In the genomic region with DNA sequence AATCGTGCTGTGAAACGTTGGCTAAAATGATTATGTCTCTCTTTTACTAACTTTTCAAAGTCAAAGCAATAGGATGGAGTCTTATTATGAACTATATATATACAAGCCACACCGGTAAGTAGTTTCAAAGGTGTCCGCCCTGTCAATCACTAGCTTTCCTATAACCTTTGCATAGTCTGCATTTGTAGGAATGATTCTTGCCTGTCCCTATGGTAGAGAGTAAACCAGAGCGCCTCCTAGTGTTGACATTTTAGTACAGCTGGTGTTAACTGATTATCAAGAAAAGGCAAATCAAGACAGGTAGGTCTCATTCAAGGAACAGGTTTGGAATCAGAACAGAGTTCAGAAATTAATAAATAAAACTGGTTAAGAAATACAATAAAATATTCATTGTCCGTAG, we compare ENCODE assay signal across 9 mouse cellular contexts. TPM values are rescaled to one million over a fixed set of nuclear protein-coding genes. Genes with fewer than 3 reads are reported as not detected.
DNase-seq lines count a peak whose midpoint lies in the region; ATAC-seq and TF ChIP-seq lines count a peak whose summit lies in the region.
"Had no signal": no experiment of that assay in that cellular context is flagged by ENCODE, and none has a peak within 500 bp of the region (broad histone marks: within the 10 kb centered on the region; RNA-seq: fewer than 3 reads in every experiment).

No protein-coding gene starts in this region.

- TF ChIP-seq POLR2A in cerebellum, adult 2 months (IDR thresholded peaks at IDR 0.05; ENCODE audit: borderline replicate concordance, insufficient read depth, low read length): no peak

- no peaks in the 10 kb centered on the region for H3K4me1 ChIP-seq in cerebellum, adult 2 months (ENCODE audit: control insufficient read depth, insufficient read depth, low read length)
- no peaks in the 10 kb centered on the region; a peak in 1 of 4 replicates for H3K4me1 ChIP-seq in liver, embryonic 14.5 days (replicated peaks; ENCODE audit: control insufficient read depth in 2 of 2, insufficient read depth in 2 of 2, low read length in 1 of 2)
- no peaks in the 10 kb centered on the region for H3K4me1 ChIP-seq in liver, embryonic 12.5 days
- no peaks in the 10 kb centered on the region for H3K4me1 ChIP-seq in lung, postnatal 0 days (ENCODE audit: insufficient read depth, low read depth, low read length)
- H3K4me1 ChIP-seq: liver, embryonic 13.5 days had no signal

- H3K9me3 ChIP-seq in liver, embryonic 14.5 days (ENCODE audit: control insufficient read depth, low read length): no peaks in the 10 kb centered on the region
- no peaks in the 10 kb centered on the region for H3K9me3 ChIP-seq in liver, embryonic 12.5 days (replicated peaks)
- no peaks in the 10 kb centered on the region for H3K9me3 ChIP-seq in lung, postnatal 0 days (ENCODE audit: low read length)
- H3K9me3 ChIP-seq: liver, embryonic 13.5 days had no signal

- DNase-seq in cerebellum, adult 2 months: peak in 1 of 2 experiments; percentile 15
- DNase-seq in liver, embryonic 14.5 days (ENCODE audit: low read depth in 3 of 3, low spot score in 3 of 3): peak in 1 of 3 experiments; percentile 1
- DNase-seq in cerebellum, adult 9-10 months: peak; percentile 31
- peak; percentile 53 for DNase-seq in lung, postnatal 0 days (ENCODE audit: low spot score)
- DNase-seq in frontal cortex, postnatal 14 days (ENCODE audit: low spot score in 2 of 2): no peak
- DNase-seq in right cerebral cortex, adult 2 months (ENCODE audit: low spot score in 2 of 2): no peak
- DNase-seq: liver, embryonic 13.5 days had no signal

- no peak overlapping the region for H3K4me2 ChIP-seq in liver, embryonic 14.5 days (ENCODE audit: low read depth)
- H3K4me2 ChIP-seq in liver, embryonic 12.5 days: no peak overlapping the region
- no peak overlapping the region for H3K4me2 ChIP-seq in lung, postnatal 0 days (replicated peaks; ENCODE audit: low read depth, low read length)
- H3K4me2 ChIP-seq: liver, embryonic 13.5 days had no signal

- TF ChIP-seq EP300 in liver, embryonic 14.5 days (IDR thresholded peaks at IDR 0.05; ENCODE audit: low read depth): no peak
- TF ChIP-seq EP300 in lung, postnatal 0 days (IDR thresholded peaks at IDR 0.05): no peak

- no peak overlapping the region for H3K9ac ChIP-seq in liver, embryonic 14.5 days (replicated peaks)
- H3K9ac ChIP-seq in liver, embryonic 12.5 days: no peak overlapping the region
- H3K9ac ChIP-seq in lung, postnatal 0 days (replicated peaks; ENCODE audit: low read depth): no peak overlapping the region
- H3K9ac ChIP-seq: liver, embryonic 13.5 days had no signal

- no peaks in the 10 kb centered on the region for H3K27me3 ChIP-seq in cerebellum, adult 2 months (ENCODE audit: control insufficient read depth, insufficient read depth, low read length)
- H3K27me3 ChIP-seq in liver, embryonic 14.5 days (ENCODE audit: control insufficient read depth, insufficient read depth, low read length): no peaks in the 10 kb centered on the region
- no peaks in the 10 kb centered on the region for H3K27me3 ChIP-seq in liver, embryonic 12.5 days (replicated peaks)
- no peaks in the 10 kb centered on the region for H3K27me3 ChIP-seq in lung, postnatal 0 days (replicated peaks; ENCODE audit: insufficient read depth, low read length)
- H3K27me3 ChIP-seq: liver, embryonic 13.5 days had no signal

- peak; percentile 21; the same call in 1 of the 2 replicates for TF ChIP-seq CTCF in cerebellum, adult 2 months (IDR thresholded peaks at IDR 0.05; ENCODE audit: borderline replicate concordance, insufficient read depth, low read depth, low read length)
- peak; percentile 32; the same call in 1 of the 2 replicates for TF ChIP-seq CTCF in liver, embryonic 14.5 days (IDR thresholded peaks at IDR 0.05; ENCODE audit: low read depth)
- TF ChIP-seq CTCF in lung, postnatal 0 days (IDR thresholded peaks at IDR 0.05): peak; percentile 74

- H3K27ac ChIP-seq in cerebellum, adult 2 months (ENCODE audit: insufficient read depth, low read length): no peak overlapping the region
- no peak overlapping the region for H3K27ac ChIP-seq in liver, embryonic 14.5 days
- H3K27ac ChIP-seq in liver, embryonic 12.5 days: no peak overlapping the region
- no peak overlapping the region for H3K27ac ChIP-seq in lung, postnatal 0 days (ENCODE audit: low read length)
- H3K27ac ChIP-seq: liver, embryonic 13.5 days had no signal

- no peak for ATAC-seq in cerebellum, adult (ENCODE audit: insufficient number of reproducible peaks, low FRiP score, low TSS enrichment)
- ATAC-seq in liver, embryonic 14.5 days (ENCODE audit: insufficient read depth): no peak
- no peak for ATAC-seq in liver, embryonic 12.5 days
- no peak for ATAC-seq in lung, postnatal 0 days

- H3K36me3 ChIP-seq in liver, embryonic 14.5 days (replicated peaks; ENCODE audit: control insufficient read depth, insufficient read depth, low read depth): no peaks in the 10 kb centered on the region
- H3K36me3 ChIP-seq in liver, embryonic 12.5 days: no peaks in the 10 kb centered on the region
- H3K36me3 ChIP-seq in lung, postnatal 0 days (ENCODE audit: insufficient read depth, low read length): no peaks in the 10 kb centered on the region
- H3K36me3 ChIP-seq: liver, embryonic 13.5 days had no signal

- H3K4me3 ChIP-seq in cerebellum, adult 2 months (replicated peaks; ENCODE audit: insufficient read depth, low read depth, low read length): no peak overlapping the region
- no peak overlapping the region for H3K4me3 ChIP-seq in liver, embryonic 14.5 days (ENCODE audit: insufficient read depth in 1 of 2, low read depth in 2 of 2, low read length in 2 of 2)
- H3K4me3 ChIP-seq in liver, embryonic 12.5 days: no peak overlapping the region
- H3K4me3 ChIP-seq in lung, postnatal 0 days (ENCODE audit: low read depth, low read length): no peak overlapping the region
- H3K4me3 ChIP-seq: liver, embryonic 13.5 days had no signal

- WGBS in cerebellum, adult 2 months: 57% methylated on average over 6 of the region's 6 CpGs
- WGBS in liver, embryonic 14.5 days (ENCODE audit: insufficient replicate concordance): 40% methylated on average over 6 of the region's 6 CpGs
- 49% methylated on average over 6 of the region's 6 CpGs for WGBS in liver, embryonic 12.5 days (ENCODE audit: insufficient replicate concordance)
- WGBS in lung, postnatal 0 days: 60% methylated on average over 6 of the region's 6 CpGs

RNA-seq across cellular contexts. Expression of gene Cldn8, which starts 20.5 kb away (rescaled TPM):
- polyA plus RNA-seq in cerebellum, adult 2 months (2012; rRNA removed): not detected in 2 replicates
- polyA plus RNA-seq in liver, embryonic 14.5 days (2012; rRNA removed): 0.02 and 0.15 TPM in 2 replicates
- polyA plus RNA-seq in liver, embryonic 14.5 days (2014; fragmentation: Nextera tagmentation; extraction: Ambion mirVana): 0.05 and 0.06 TPM in 2 replicates
- not detected in 2 replicates for polyA plus RNA-seq in liver, embryonic 12.5 days (2016; fragmentation: Nextera tagmentation; extraction: Ambion mirVana)
- polyA plus RNA-seq in lung, postnatal 0 days (2015; fragmentation: Nextera tagmentation; extraction: Ambion mirVana): 2.1 and 2.3 TPM in 2 replicates
- polyA plus RNA-seq: liver, embryonic 13.5 days had no signal

RNA-seq across cellular contexts. Expression of gene Cldn17, which starts 35.7 kb away (rescaled TPM):
- polyA plus RNA-seq in cerebellum, adult 2 months (2012; rRNA removed): 0.08 and 0.14 TPM in 2 replicates
- not detected in 2 replicates for polyA plus RNA-seq in liver, embryonic 14.5 days (2012; rRNA removed)
- polyA plus RNA-seq in liver, embryonic 14.5 days (2014; fragmentation: Nextera tagmentation; extraction: Ambion mirVana): not detected in 2 replicates
- not detected in 2 replicates for polyA plus RNA-seq in liver, embryonic 12.5 days (2016; fragmentation: Nextera tagmentation; extraction: Ambion mirVana)
- polyA plus RNA-seq in lung, postnatal 0 days (2015; fragmentation: Nextera tagmentation; extraction: Ambion mirVana): not detected in 2 replicates
- polyA plus RNA-seq: liver, embryonic 13.5 days had no signal

Comparison
In these comparisons a context has a peak if more than half of its experiments do, and no peak if none do; other contexts are left out.
1. DNase-seq: peak in cerebellum, adult 9-10 months (single experiment) and lung, postnatal 0 days (single experiment); none in frontal cortex, postnatal 14 days (0 of 2) and right cerebral cortex, adult 2 months (0 of 2).
2. CTCF ChIP-seq: peak in every context shown above with its lines; median percentile 74 in lung, postnatal 0 days; 32 in liver, embryonic 14.5 days; 21 in cerebellum, adult 2 months.